Mouse (Mus musculus): ENCODE data around the gene Trim56. TPM values are rescaled to one million over a fixed set of nuclear protein-coding genes. Genes with fewer than 3 reads are reported as not detected.

The Trim56 gene
- polyA plus RNA-seq, 1 experiment from 2014 or later = 12.2 TPM

DNA sequence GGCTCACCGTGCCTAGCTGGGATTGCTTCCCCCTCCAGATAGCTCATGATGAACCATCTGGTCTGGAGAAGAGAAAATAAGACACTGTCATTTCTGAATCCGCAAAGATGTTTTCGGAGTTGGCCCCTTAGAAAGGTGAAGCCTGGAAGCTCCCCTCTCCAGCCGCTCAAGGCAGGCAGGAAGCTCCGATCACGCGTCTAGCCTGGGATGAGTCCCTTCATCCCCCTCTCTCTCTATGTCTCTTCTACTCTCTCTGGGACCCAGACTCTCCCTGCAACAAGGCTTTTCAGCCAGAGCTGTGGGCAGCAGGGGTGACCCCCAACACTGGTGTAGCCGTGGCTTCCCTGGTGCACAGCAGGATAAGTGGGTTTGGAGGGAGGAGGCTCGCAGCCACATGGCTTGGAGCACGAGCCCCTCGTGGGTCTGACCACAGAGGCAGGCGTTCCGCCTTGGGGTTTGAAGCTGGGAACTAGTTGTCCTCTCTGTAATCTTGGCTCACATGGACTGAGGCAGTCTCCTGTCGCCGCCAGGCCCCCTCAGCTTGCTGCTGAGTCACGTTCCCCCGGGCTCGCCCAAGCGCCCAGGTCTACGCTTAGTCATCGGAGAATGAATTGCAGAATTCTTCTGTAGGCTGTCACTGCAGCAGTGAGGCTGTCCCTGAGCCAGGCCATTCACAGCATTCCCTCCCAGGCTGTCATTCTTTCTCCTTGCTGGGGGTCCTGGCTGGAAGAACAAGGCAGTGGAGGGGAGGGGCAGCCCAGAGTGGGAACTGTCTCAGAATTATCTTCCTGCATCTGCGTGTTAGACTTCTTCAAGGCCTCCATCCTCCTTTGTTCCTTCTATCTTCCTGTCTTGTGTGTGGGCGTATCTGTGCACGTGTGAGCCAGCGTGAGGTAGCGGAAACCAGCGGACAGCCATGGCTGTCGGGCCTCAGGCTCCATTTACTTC lies 13.2 kb downstream of the Trim56 start:
- Histone ChIP-seq H3K36me3 (ENCODE audit: control insufficient read depth, insufficient read depth, low read length) (no peaks in the 10 kb centered on the region), H3K9ac (ENCODE audit: low read length) (peak overlapping the region; percentile 28; the same call in 1 of the 2 replicates), H3K4me2 (ENCODE audit: low read depth, low read length) (no peak overlapping the region), H3K27me3 (ENCODE audit: control insufficient read depth, insufficient read depth, low read depth, low read length) (no peaks in the 10 kb centered on the region), H3K4me1 (replicated peaks; ENCODE audit: control insufficient read depth, insufficient read depth, low read length) (peaks cover 10% of the 10 kb centered on the region; the same call in 1 of the 2 replicates), H3K9me3 (ENCODE audit: control insufficient read depth, low read length) (no peaks in the 10 kb centered on the region), H3K4me3 (ENCODE audit: low read length) (no peak overlapping the region), H3K27ac (ENCODE audit: low read length) (no peak overlapping the region)
- 58% methylated on average over 28 of the region's 28 CpGs for WGBS
- ATAC-seq (ENCODE audit: low read depth) = peak; percentile 42; the same call in 1 of the 2 replicates

DNA sequence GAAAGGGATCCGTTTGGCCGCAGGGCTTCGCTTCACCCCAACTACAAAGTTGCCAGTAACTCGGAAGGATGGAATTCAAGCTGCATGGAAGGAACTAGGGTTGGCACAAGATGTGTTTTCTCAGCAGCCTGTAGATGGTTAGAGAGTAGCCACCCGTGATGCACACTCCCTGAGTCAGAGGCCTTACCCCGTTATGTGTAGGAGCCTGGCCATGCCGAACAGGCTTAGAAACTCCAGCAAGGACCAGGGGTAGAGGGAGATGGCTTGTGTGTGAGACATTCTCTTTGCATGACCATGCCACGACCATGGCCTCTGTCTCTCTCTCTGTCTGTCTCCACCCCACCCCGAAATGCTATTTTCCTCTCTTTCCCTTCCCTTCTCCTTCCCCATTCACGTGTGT lies 13.9 kb downstream of the Trim56 start:
- no peaks in the 10 kb centered on the region for H3K27me3 ChIP-seq (ENCODE audit: control insufficient read depth, insufficient read depth, low read depth, low read length)
- no peak for ATAC-seq (ENCODE audit: low read depth)
- peaks cover 10% of the 10 kb centered on the region; the same call in 1 of the 2 replicates for H3K4me1 ChIP-seq (replicated peaks; ENCODE audit: control insufficient read depth, insufficient read depth, low read length)
- no peak overlapping the region for H3K9ac ChIP-seq (ENCODE audit: low read length)
- H3K4me2 ChIP-seq (ENCODE audit: low read depth, low read length) = no peak overlapping the region
- no peak overlapping the region for H3K4me3 ChIP-seq (ENCODE audit: low read length)
- WGBS = 75% methylated on average over 10 of the region's 10 CpGs
- no peaks in the 10 kb centered on the region for H3K9me3 ChIP-seq (ENCODE audit: control insufficient read depth, low read length)
- no peak overlapping the region for H3K27ac ChIP-seq (ENCODE audit: low read length)
- H3K36me3 ChIP-seq (ENCODE audit: control insufficient read depth, insufficient read depth, low read length) = no peaks in the 10 kb centered on the region

DNA sequence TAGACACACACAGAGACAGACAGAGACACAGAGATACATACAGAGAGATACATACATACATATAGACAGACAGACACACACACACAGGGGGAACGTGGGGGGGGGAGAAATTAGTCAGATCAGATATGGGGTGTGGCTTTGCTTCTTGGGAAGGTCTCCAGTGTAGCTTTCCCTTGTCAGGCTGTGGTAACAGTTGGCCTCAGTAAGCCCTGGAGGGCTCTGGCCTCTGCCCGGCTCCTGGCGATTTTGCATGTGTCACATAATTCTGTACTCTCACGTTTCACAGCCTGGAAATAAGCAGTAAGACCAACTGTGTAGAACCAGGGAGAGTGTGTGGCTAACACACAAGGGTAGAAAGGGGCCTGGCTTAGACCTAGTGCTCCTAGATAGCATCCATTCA lies 15.3 kb downstream of the Trim56 start:
- no peak overlapping the region for H3K4me2 ChIP-seq (ENCODE audit: low read depth, low read length)
- no peaks in the 10 kb centered on the region for H3K27me3 ChIP-seq (ENCODE audit: control insufficient read depth, insufficient read depth, low read depth, low read length)
- no peaks in the 10 kb centered on the region for H3K36me3 ChIP-seq (ENCODE audit: control insufficient read depth, insufficient read depth, low read length)
- no peak overlapping the region for H3K27ac ChIP-seq (ENCODE audit: low read length)
- no peak overlapping the region for H3K9ac ChIP-seq (ENCODE audit: low read length)
- no peak overlapping the region for H3K4me3 ChIP-seq (ENCODE audit: low read length)
- H3K9me3 ChIP-seq (ENCODE audit: control insufficient read depth, low read length) = no peaks in the 10 kb centered on the region
- peaks cover 5% of the 10 kb centered on the region for H3K4me1 ChIP-seq (replicated peaks; ENCODE audit: control insufficient read depth, insufficient read depth, low read length)
- WGBS = 48% methylated on average over 4 of the region's 4 CpGs
- ATAC-seq (ENCODE audit: low read depth) = no peak

DNA sequence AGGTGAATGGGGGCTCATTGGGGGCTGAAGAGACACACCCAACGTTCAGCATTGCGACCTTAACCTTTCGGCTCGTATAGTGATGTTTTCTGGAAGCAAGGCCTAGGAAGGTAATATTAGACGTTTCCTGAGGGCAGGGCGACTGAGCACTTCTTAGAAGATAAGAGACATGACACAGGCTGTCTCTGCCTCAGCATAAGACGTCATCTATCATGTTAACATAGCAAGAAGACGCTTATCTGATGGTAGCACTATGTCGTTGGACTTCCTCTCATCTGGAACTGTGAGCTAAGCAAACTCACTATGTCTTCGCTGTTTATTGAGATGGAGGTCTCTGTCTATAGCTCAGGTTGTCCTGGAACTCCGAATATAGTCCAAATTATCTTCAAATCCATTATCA lies 17.6 kb downstream of the Trim56 start:
- WGBS = 50% methylated on average over 11 of the region's 11 CpGs

DNA sequence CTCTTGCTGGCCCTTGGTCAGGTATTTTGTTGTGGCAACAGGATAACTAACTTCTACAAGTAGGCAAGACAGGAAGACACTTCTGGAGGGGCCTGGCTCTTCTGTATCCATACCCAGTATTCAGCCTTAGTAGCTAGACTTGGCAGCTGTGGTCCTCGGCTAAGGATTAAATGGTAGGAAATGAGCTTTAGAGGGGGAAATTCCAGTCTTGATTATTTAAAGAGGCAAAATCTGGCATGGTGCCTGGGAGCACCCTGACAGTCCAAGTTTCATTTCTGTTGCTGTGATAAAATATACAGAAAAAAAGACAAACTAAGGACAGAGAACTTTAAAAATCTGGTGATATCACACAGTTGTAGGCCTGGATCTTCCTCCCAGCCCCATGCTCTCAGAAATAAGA lies 20.0 kb downstream of the Trim56 start:
- Histone ChIP-seq H3K27ac (ENCODE audit: low read length) (peak overlapping the region; percentile 86), H3K4me1 (replicated peaks; ENCODE audit: control insufficient read depth, insufficient read depth, low read length) (peaks cover 7% of the 10 kb centered on the region), H3K9ac (ENCODE audit: low read length) (no peak overlapping the region), H3K27me3 (ENCODE audit: control insufficient read depth, insufficient read depth, low read depth, low read length) (no peaks in the 10 kb centered on the region), H3K4me2 (ENCODE audit: low read depth, low read length) (no peak overlapping the region), H3K4me3 (ENCODE audit: low read length) (no peak overlapping the region), H3K36me3 (ENCODE audit: control insufficient read depth, insufficient read depth, low read length) (no peaks in the 10 kb centered on the region), H3K9me3 (ENCODE audit: control insufficient read depth, low read length) (no peaks in the 10 kb centered on the region)
- ATAC-seq (ENCODE audit: low read depth) = peak; percentile 80
- WGBS = 3% methylated on average over 1 of the region's 1 CpGs

More for the DNA sequence above, 17.6 kb downstream of the Trim56 start:
- no peaks in the 10 kb centered on the region for H3K9me3 ChIP-seq (ENCODE audit: control insufficient read depth, low read length)
- H3K4me2 ChIP-seq (ENCODE audit: low read depth, low read length) = no peak overlapping the region
- H3K27me3 ChIP-seq (ENCODE audit: control insufficient read depth, insufficient read depth, low read depth, low read length) = no peaks in the 10 kb centered on the region
- H3K4me3 ChIP-seq (ENCODE audit: low read length) = no peak overlapping the region
- H3K4me1 ChIP-seq (replicated peaks; ENCODE audit: control insufficient read depth, insufficient read depth, low read length) = peaks cover 9% of the 10 kb centered on the region
- H3K9ac ChIP-seq (ENCODE audit: low read length) = no peak overlapping the region
- no peaks in the 10 kb centered on the region for H3K36me3 ChIP-seq (ENCODE audit: control insufficient read depth, insufficient read depth, low read length)
- ATAC-seq (ENCODE audit: low read depth) = no peak
- no peak overlapping the region for H3K27ac ChIP-seq (ENCODE audit: low read length)

DNA sequence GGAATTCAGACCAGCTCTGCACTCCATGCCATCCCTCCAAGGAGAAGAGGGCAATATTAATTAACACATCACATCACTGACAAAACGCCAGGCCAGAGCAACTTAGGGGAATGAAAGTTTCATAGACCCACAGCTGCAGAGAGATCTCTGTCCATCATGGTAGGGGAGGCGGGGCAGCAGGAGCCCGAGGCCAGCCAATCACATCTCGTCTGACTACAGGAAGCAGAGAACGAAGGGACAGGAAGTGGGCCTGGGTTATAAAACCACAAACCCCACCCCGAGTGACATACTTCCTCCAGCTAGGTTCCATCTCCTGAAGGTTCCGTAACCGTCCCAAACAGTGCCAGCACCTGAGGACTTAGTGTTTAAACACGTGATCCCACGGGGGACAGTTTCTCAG lies 20.9 kb downstream of the Trim56 start:
- H3K4me2 ChIP-seq (ENCODE audit: low read depth, low read length) = no peak overlapping the region
- H3K36me3 ChIP-seq (ENCODE audit: control insufficient read depth, insufficient read depth, low read length) = no peaks in the 10 kb centered on the region
- no peak overlapping the region for H3K9ac ChIP-seq (ENCODE audit: low read length)
- ATAC-seq (ENCODE audit: low read depth) = no peak
- no peaks in the 10 kb centered on the region for H3K9me3 ChIP-seq (ENCODE audit: control insufficient read depth, low read length)
- 74% methylated on average over 10 of the region's 10 CpGs for WGBS
- peaks cover 7% of the 10 kb centered on the region for H3K4me1 ChIP-seq (replicated peaks; ENCODE audit: control insufficient read depth, insufficient read depth, low read length)
- no peak overlapping the region for H3K4me3 ChIP-seq (ENCODE audit: low read length)
- no peaks in the 10 kb centered on the region for H3K27me3 ChIP-seq (ENCODE audit: control insufficient read depth, insufficient read depth, low read depth, low read length)
- no peak overlapping the region; the same call in 1 of the 2 replicates for H3K27ac ChIP-seq (ENCODE audit: low read length)

DNA sequence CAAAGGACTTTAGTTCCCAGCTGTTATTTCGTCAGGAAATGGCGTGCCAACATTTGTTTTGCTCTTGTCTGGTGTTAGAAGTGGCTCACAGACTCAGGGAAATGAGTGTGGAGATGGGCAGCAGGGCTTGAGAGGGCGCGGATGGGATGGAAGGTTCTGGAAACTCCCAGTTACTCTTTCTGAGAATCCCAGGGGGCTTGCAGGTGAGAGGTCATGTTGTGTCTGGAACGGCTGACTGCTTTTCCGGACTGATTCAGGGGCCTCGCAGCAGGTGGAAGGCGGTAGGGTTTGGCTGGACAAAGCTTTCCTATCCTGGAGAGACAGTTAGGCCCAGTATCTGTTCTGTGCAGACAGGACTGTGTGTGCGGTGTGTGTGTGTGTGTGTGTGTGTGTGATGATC lies 22.3 kb downstream of the Trim56 start:
- Histone ChIP-seq H3K9me3 (ENCODE audit: control insufficient read depth, low read length) (no peaks in the 10 kb centered on the region), H3K36me3 (ENCODE audit: control insufficient read depth, insufficient read depth, low read length) (no peaks in the 10 kb centered on the region), H3K4me3 (ENCODE audit: low read length) (no peak overlapping the region), H3K9ac (ENCODE audit: low read length) (no peak overlapping the region), H3K27ac (ENCODE audit: low read length) (no peak overlapping the region), H3K4me2 (ENCODE audit: low read depth, low read length) (no peak overlapping the region), H3K4me1 (replicated peaks; ENCODE audit: control insufficient read depth, insufficient read depth, low read length) (peaks cover 7% of the 10 kb centered on the region), H3K27me3 (ENCODE audit: control insufficient read depth, insufficient read depth, low read depth, low read length) (no peaks in the 10 kb centered on the region)
- no peak for ATAC-seq (ENCODE audit: low read depth)
- WGBS = 63% methylated on average over 9 of the region's 9 CpGs

DNA sequence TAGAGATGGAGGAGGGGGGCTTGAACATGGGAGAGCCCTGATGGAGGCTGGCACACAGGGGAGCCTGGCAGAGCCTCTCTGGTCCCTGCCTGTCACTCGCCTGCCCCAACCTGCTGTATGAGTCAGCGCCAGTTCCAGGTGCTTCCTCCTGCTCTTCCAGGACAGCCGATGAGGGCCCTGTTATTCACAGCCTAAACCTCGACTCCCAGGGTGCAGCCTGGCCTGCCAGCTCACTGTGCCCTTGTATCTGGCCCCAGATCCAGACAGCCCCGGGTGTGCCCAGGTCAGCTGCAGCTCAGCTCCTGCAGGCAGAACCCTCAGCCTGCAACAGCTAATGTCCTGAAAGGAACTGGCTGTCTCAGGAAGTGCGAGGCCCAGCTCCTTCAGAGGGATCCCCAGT lies 24.4 kb downstream of the Trim56 start:
- H3K27ac ChIP-seq (ENCODE audit: low read length) = peak overlapping the region; percentile 17; the same call in 1 of the 2 replicates
- peak; percentile 8; the same call in 1 of the 2 replicates for ATAC-seq (ENCODE audit: low read depth)
- peaks cover 7% of the 10 kb centered on the region for H3K4me1 ChIP-seq (replicated peaks; ENCODE audit: control insufficient read depth, insufficient read depth, low read length)
- 46% methylated on average over 6 of the region's 6 CpGs for WGBS
- no peak overlapping the region for H3K9ac ChIP-seq (ENCODE audit: low read length)
- H3K36me3 ChIP-seq (ENCODE audit: control insufficient read depth, insufficient read depth, low read length) = no peaks in the 10 kb centered on the region
- no peak overlapping the region for H3K4me3 ChIP-seq (ENCODE audit: low read length)
- H3K4me2 ChIP-seq (ENCODE audit: low read depth, low read length) = no peak overlapping the region
- no peaks in the 10 kb centered on the region for H3K27me3 ChIP-seq (ENCODE audit: control insufficient read depth, insufficient read depth, low read depth, low read length)
- H3K9me3 ChIP-seq (ENCODE audit: control insufficient read depth, low read length) = no peaks in the 10 kb centered on the region

DNA sequence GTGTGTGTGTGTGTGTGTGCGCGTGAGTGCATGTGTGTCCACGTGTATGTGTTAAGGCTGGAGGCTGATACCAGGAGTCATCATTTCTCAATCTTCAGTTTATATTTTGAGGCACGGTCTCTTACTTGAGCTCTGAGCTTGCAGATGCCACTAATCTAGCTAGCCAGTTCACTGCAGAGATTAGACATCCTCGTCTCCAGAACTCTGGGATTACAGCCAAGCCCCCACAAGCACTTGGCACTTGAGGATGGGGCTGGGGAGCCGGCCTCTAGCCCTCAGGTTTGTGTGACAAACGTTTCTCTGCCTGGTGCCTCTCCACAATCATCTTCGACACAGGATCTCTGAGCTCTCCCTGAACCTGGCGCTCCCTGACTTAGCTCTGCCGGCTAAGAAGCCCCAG lies 25.1 kb downstream of the Trim56 start:
- Histone ChIP-seq H3K27ac (ENCODE audit: low read length) (no peak overlapping the region), H3K27me3 (ENCODE audit: control insufficient read depth, insufficient read depth, low read depth, low read length) (no peaks in the 10 kb centered on the region), H3K36me3 (ENCODE audit: control insufficient read depth, insufficient read depth, low read length) (no peaks in the 10 kb centered on the region), H3K4me2 (ENCODE audit: low read depth, low read length) (no peak overlapping the region), H3K4me1 (replicated peaks; ENCODE audit: control insufficient read depth, insufficient read depth, low read length) (peaks cover 5% of the 10 kb centered on the region), H3K9ac (ENCODE audit: low read length) (no peak overlapping the region), H3K4me3 (ENCODE audit: low read length) (no peak overlapping the region), H3K9me3 (ENCODE audit: control insufficient read depth, low read length) (no peaks in the 10 kb centered on the region)
- 46% methylated on average over 10 of the region's 10 CpGs for WGBS
- no peak for ATAC-seq (ENCODE audit: low read depth)
